Mouse (Mus musculus) liver, adult 2 months (tissue): ENCODE measurements around the gene Cacna2d1.

Source experiments
- CTCF ChIP-seq: fragments of 200-500 bp; IDR thresholded peaks from 2 replicates; pipeline ENCODE4 v1.5.1; 2011; ENCODE audit warnings: low read depth, low read length, control low read depth
- POLR2A ChIP-seq: fragments of 200-500 bp; IDR thresholded peaks from 2 replicates; pipeline ENCODE4 v1.6.1; 2011; ENCODE audit warnings: low read length, control low read depth; ENCODE audit not compliant: insufficient read depth; ENCODE audit errors: extremely low read depth

DNA sequence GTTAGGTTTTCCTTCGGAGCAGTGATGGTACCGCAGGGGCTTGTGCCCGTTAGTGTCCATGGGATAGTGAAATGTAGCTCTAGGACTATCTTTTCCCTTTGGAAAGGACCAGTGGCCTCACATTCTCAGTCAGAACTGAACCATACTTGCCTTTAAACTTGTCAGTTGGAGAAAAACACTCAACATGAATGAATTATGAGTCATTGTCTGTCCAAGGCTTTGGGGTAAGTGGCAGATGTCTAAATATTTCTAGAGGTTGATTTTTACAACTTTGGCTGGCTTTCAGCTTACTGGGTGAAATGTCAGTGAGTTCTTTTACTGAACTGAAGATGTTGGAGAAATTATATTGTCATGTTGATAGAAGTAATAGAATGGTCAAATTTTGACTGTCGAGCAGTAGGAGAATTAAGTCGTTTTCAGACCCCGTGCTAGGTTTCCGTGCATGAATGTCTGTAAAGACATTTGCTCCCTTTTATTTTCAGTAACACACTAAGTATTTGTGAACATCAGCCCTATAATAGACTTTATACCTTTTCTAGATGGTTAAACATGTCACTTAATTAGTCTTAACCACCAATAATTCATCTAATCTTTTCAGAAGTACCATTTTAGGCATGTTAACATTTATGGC lies 50.9 kb downstream of the Cacna2d1 start:
- TF ChIP-seq POLR2A = no peak
- TF ChIP-seq CTCF = no peak
